Mouse (Mus musculus) frontal cortex, postnatal 36 days (tissue): ENCODE measurements around the gene Faiml.

ENCODE experiments used
- DNase-seq, 2 experiments: peaks; one replicate each; pipeline ENCODE4 v3.0.0; 2022; ENCODE audit warnings: low spot score in 2 of 2

Gene Faiml

GRCm38 (mm10) chr9:99237139-99237538 is at the start of gene Faiml:
Gene Faiml, minus strand, starts transcription at chr9:99237239.
- no peak for DNase-seq

GRCm38 (mm10) chr9:99258891-99259290 is 21.9 kb upstream of the Faiml start:
- no peak for DNase-seq

- no peak for DNase-seq
These were observed 19.8 kb upstream of the Faiml start for GRCm38 (mm10) chr9:99256821-99257220.

- no peak for DNase-seq
These were observed 19.2 kb upstream of the Faiml start for GRCm38 (mm10) chr9:99256206-99256605.

GRCm38 (mm10) chr9:99253861-99254260 is 16.8 kb upstream of the Faiml start:
- DNase-seq, result no peak

GRCm38 (mm10) chr9:99248906-99249305 is 11.9 kb upstream of the Faiml start:
- no peak for DNase-seq

- no peak for DNase-seq
These were observed 11.3 kb upstream of the Faiml start for GRCm38 (mm10) chr9:99248304-99248703.

GRCm38 (mm10) chr9:99243895-99244293 is 6.9 kb upstream of the Faiml start:
- DNase-seq, result peak; percentile 4 to 18

GRCm38 (mm10) chr9:99243190-99243894 is 6.3 kb upstream of the Faiml start, which contains the start of gene Cep70:
Gene Cep70, plus strand, starts transcription at chr9:99243367.
- DNase-seq, result peak; percentile 95 to 97

- no peak for DNase-seq
These were observed 5.6 kb upstream of the Faiml start for GRCm38 (mm10) chr9:99242533-99243189.

GRCm38 (mm10) chr9:99242035-99242434 is 5.0 kb upstream of the Faiml start:
- DNase-seq, result peak; percentile 48 to 69

GRCm38 (mm10) chr9:99240571-99240970 is 3.5 kb upstream of the Faiml start:
- DNase-seq, result no peak

- no peak for DNase-seq
These were observed 2.2 kb upstream of the Faiml start for GRCm38 (mm10) chr9:99239256-99239655.

GRCm38 (mm10) chr9:99238276-99238675 is 1.2 kb upstream of the Faiml start:
- no peak for DNase-seq

- DNase-seq, result no peak
These were observed 7.6 kb downstream of the Faiml start for GRCm38 (mm10) chr9:99229450-99229849.

- DNase-seq, result no peak
These were observed 12.5 kb downstream of the Faiml start for GRCm38 (mm10) chr9:99224583-99224982.

GRCm38 (mm10) chr9:99221636-99222035 is 15.4 kb downstream of the Faiml start:
- no peak for DNase-seq

GRCm38 (mm10) chr9:99217999-99218719 is 18.9 kb downstream of the Faiml start:
- DNase-seq, result no peak

GRCm38 (mm10) chr9:99216182-99216581 is 20.9 kb downstream of the Faiml start:
- no peak for DNase-seq

GRCm38 (mm10) chr9:99212643-99213042 is 24.4 kb downstream of the Faiml start:
- no peak for DNase-seq

GRCm38 (mm10) chr9:99183043-99183670 is 53.9 kb downstream of the Faiml start:
- DNase-seq, result no peak

GRCm38 (mm10) chr9:99182121-99182520 is 54.9 kb downstream of the Faiml start:
- no peak for DNase-seq
